Mouse (Mus musculus) macrophage (primary cell): ENCODE data around the gene Uba7. TPM values are rescaled to one million over a fixed set of nuclear protein-coding genes. Genes with fewer than 3 reads are reported as not detected.
"Not testable (repeated sequence)": the region's sequence is repeated elsewhere in the genome, so short reads cannot be mapped to it uniquely, and the experiment has no call there.

Experiments
- H3K27ac ChIP-seq: fragments of 350-480 bp; formaldehyde crosslinking; 2 replicates; pipeline ENCODE4 v1.9.0; 2021
- H3K36me3 ChIP-seq: fragments of 350-480 bp; formaldehyde crosslinking; 2 replicates; pipeline ENCODE4 v1.9.0; 2021; ENCODE audit errors: inconsistent target
- H3K4me3 ChIP-seq: fragments of 350-480 bp; formaldehyde crosslinking; 2 replicates; pipeline ENCODE4 v1.9.0; 2021; ENCODE audit errors: inconsistent target
- H3K79me2 ChIP-seq: fragments of 350-480 bp; formaldehyde crosslinking; 2 replicates; pipeline ENCODE4 v1.9.0; 2021; ENCODE audit errors: inconsistent target
- WGBS: methylation state at CpG from one replicate; pipeline ENCODE4 v1.1.7; 2026; ENCODE audit warnings: inconsistent platforms; ENCODE audit not compliant: missing documents; 5-methylcytosine and 5-hydroxymethylcytosine counted together
- polyA plus RNA-seq: library from polyadenylated mRNA; stranded (reverse); fragments of 250-400 nt; gene quantifications from 3 replicates; pipeline ENCODE4 v1.2.4, GENCODE M21; 2018; ENCODE audit warnings: inconsistent platforms

Uba7 gene
- polyA plus RNA-seq, 1 experiment from 2014 or later, result 33.6 TPM

GRCm38 (mm10) chr9:107993013-107993412, 17.7 kb downstream of the Uba7 start:
- 86% methylated on average over 11 of the region's 11 CpGs for WGBS
- Histone ChIP-seq H3K4me3 (no peak overlapping the region), H3K36me3 (no peaks in the 10 kb centered on the region), H3K27ac (no peak overlapping the region), H3K79me2 (no peaks in the 10 kb centered on the region)

- no peak overlapping the region for H3K4me3 ChIP-seq
- WGBS, result 7% methylated on average over 2 of the region's 2 CpGs
- peak overlapping the region; percentile 66 for H3K27ac ChIP-seq
- H3K79me2 ChIP-seq, result no peaks in the 10 kb centered on the region
- no peaks in the 10 kb centered on the region for H3K36me3 ChIP-seq
These were observed 19.2 kb downstream of the Uba7 start for GRCm38 (mm10) chr9:107994464-107994863.

- Histone ChIP-seq H3K79me2 (no peaks in the 10 kb centered on the region), H3K4me3 (no peak overlapping the region), H3K36me3 (no peaks in the 10 kb centered on the region), H3K27ac (peak overlapping the region; percentile 66)
- WGBS, result 97% methylated on average over 21 of the region's 21 CpGs
These were observed 20.2 kb downstream of the Uba7 start for GRCm38 (mm10) chr9:107995513-107995912.

- no peaks in the 10 kb centered on the region for H3K36me3 ChIP-seq
- H3K27ac ChIP-seq, result peak within 1 kb of the TSS; percentile 66
- no peak within 1 kb of the TSS for H3K4me3 ChIP-seq
- 92% methylated on average over 5 of the region's 5 CpGs for WGBS
- no peaks in the 10 kb centered on the region for H3K79me2 ChIP-seq
These were observed 20.7 kb downstream of the Uba7 start, which contains the start of gene Gm20662 for GRCm38 (mm10) chr9:107996049-107996448. TSS of gene Gm20662 (plus strand) at chr9:107996349.

- H3K36me3 ChIP-seq, result no peaks in the 10 kb centered on the region
- WGBS, result 0% methylated on average over 43 of the region's 51 CpGs
These were observed 26.8 kb downstream of the Uba7 start, which contains the start of gene Ip6k1 for GRCm38 (mm10) chr9:108001922-108002770. TSS of gene Ip6k1 (plus strand) at chr9:108002501.

GRCm38 (mm10) chr9:108002778-108003530, 27.6 kb downstream of the Uba7 start:
- Histone ChIP-seq H3K79me2 (peaks cover 53% of the 10 kb centered on the region), H3K4me3 (peak overlapping the region; percentile 94), H3K27ac (peak overlapping the region; percentile 55), H3K36me3 (no peaks in the 10 kb centered on the region)
- 0% methylated on average over 45 of the region's 50 CpGs for WGBS

More at GRCm38 (mm10) chr9:108001922-108002770, 26.8 kb downstream of the Uba7 start, which contains the start of gene Ip6k1:
- H3K79me2 ChIP-seq, result peaks cover 45% of the 10 kb centered on the region
- H3K27ac ChIP-seq, result peak within 1 kb of the TSS; percentile 80
- H3K4me3 ChIP-seq, result peak within 1 kb of the TSS; percentile 94

- peak overlapping the region; percentile 55 for H3K27ac ChIP-seq
- WGBS, result 3% methylated on average over 8 of the region's 8 CpGs
These were observed 28.2 kb downstream of the Uba7 start for GRCm38 (mm10) chr9:108003531-108003890.

GRCm38 (mm10) chr9:108008041-108008440, 32.7 kb downstream of the Uba7 start:
- no peak overlapping the region for H3K4me3 ChIP-seq
- H3K27ac ChIP-seq, result no peak overlapping the region
- peaks cover 6% of the 10 kb centered on the region; the same call in 1 of the 2 replicates for H3K36me3 ChIP-seq
- 85% methylated on average over 4 of the region's 5 CpGs for WGBS
- H3K79me2 ChIP-seq, result peaks cover 100% of the 10 kb centered on the region

More at GRCm38 (mm10) chr9:108003531-108003890, 28.2 kb downstream of the Uba7 start:
- Histone ChIP-seq H3K4me3 (peak overlapping the region; percentile 94), H3K79me2 (peaks cover 59% of the 10 kb centered on the region), H3K36me3 (no peaks in the 10 kb centered on the region)

GRCm38 (mm10) chr9:108010385-108010784, 35.1 kb downstream of the Uba7 start:
- H3K79me2 ChIP-seq, result peaks cover 100% of the 10 kb centered on the region

GRCm38 (mm10) chr9:108013577-108013976, 38.3 kb downstream of the Uba7 start:
- WGBS, result no CpG with 5 or more reads among the region's 2 CpGs
- H3K4me3 ChIP-seq, H3K27ac ChIP-seq: not testable (repeated sequence)
- Histone ChIP-seq H3K36me3 (peaks cover 12% of the 10 kb centered on the region; the same call in 1 of the 2 replicates), H3K79me2 (peaks cover 100% of the 10 kb centered on the region)

More at GRCm38 (mm10) chr9:108010385-108010784, 35.1 kb downstream of the Uba7 start:
- Histone ChIP-seq H3K4me3 (no peak overlapping the region), H3K27ac (no peak overlapping the region), H3K36me3 (peaks cover 8% of the 10 kb centered on the region; the same call in 1 of the 2 replicates)

GRCm38 (mm10) chr9:108017127-108017526, 41.8 kb downstream of the Uba7 start:
- 92% methylated on average over 3 of the region's 3 CpGs for WGBS
- peaks cover 100% of the 10 kb centered on the region for H3K79me2 ChIP-seq
- H3K27ac ChIP-seq, result no peak overlapping the region
- H3K4me3 ChIP-seq, result no peak overlapping the region
- H3K36me3 ChIP-seq, result peaks cover 12% of the 10 kb centered on the region; the same call in 1 of the 2 replicates

GRCm38 (mm10) chr9:108020741-108021140, 45.4 kb downstream of the Uba7 start:
- no peak overlapping the region for H3K4me3 ChIP-seq
- H3K36me3 ChIP-seq, result peaks cover 24% of the 10 kb centered on the region
- H3K27ac ChIP-seq, result no peak overlapping the region
- 87% methylated on average over 1 of the region's 1 CpGs for whole genome bisulfite sequencing
- peaks cover 100% of the 10 kb centered on the region for H3K79me2 ChIP-seq

GRCm38 (mm10) chr9:108023216-108023615, 47.9 kb downstream of the Uba7 start:
- H3K36me3 ChIP-seq, result peaks cover 45% of the 10 kb centered on the region
- H3K4me3 ChIP-seq, result no peak overlapping the region
- H3K79me2 ChIP-seq, result peaks cover 98% of the 10 kb centered on the region
- WGBS, result 94% methylated on average over 3 of the region's 3 CpGs
- H3K27ac ChIP-seq, result no peak overlapping the region

- 69% methylated on average over 3 of the region's 3 CpGs for whole genome bisulfite sequencing
- H3K4me3 ChIP-seq, result no peak overlapping the region
- peaks cover 45% of the 10 kb centered on the region for H3K36me3 ChIP-seq
- H3K79me2 ChIP-seq, result peaks cover 93% of the 10 kb centered on the region
- H3K27ac ChIP-seq, result no peak overlapping the region
These were observed 51.3 kb downstream of the Uba7 start for GRCm38 (mm10) chr9:108026584-108026983.
